Mouse (Mus musculus): ENCODE measurements around the gene Fam83d. TPM values are rescaled to one million over a fixed set of nuclear protein-coding genes. Genes with fewer than 3 reads are reported as not detected.

Gene Fam83d
- total and polyA plus RNA-seq, 3 experiments: 3.4 to 9.6 (median 6.1) TPM

DNA sequence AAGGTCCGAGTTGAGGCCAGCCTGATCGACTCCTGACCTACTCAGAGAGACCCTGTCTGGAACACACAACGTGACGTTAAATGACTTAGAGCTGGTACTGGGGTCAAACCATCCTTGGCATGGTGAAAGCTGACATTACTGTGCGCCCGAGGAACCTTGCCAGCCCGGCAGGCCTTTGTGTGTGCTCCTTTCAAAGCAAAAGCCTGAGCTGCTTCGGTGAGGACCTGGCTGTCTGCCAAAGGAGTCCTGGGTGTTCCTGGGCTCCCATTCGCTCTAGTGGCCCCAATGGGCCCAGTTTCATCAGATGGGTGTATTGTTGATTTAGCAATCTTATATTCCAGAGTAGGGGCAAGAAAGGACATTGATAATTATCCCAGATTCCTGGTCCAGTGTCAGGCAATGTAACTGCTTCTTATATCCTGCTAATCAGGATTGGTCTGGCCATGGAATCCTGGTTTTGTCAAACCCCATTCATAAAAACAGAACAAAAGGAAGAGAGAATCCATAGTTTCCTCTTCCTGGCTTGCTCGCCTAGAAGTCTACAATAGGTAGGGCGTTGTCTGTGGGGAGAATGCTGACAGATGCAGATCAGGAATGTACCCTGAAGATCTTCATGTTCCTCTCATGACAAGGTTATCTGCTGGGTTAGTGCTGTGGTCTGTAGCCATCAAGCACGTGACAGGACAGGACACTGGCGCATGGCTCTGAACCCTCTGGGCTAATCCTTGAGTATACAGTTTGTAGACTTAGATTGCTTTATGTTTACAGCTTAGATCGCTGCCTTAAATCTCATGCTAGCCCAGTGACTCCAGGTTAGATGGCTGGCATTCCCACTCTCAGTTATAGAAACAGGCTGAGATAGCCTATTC, 19.3 kb downstream of the Fam83d start:
- Histone ChIP-seq H3K27me3 (ENCODE audit: insufficient read depth, low read length) (no peaks in the 10 kb centered on the region), H3K36me3 (replicated peaks) (peaks cover 45% of the 10 kb centered on the region)
- no peak for ATAC-seq (ENCODE audit: extremely low read depth, insufficient number of reproducible peaks, low FRiP score, poor library complexity, severe bottlenecking)

GRCm38 (mm10) chr2:158794494-158795004, 26.7 kb downstream of the Fam83d start, which contains the start of gene Dhx35:
Gene Dhx35 (plus strand): TSS chr2:158794807.
- no peaks in the 10 kb centered on the region for H3K9me3 ChIP-seq (replicated peaks)
- H3K4me3 ChIP-seq (ENCODE audit: low read depth, low read length): peak within 1 kb of the TSS; percentile 98
- H3K27me3 ChIP-seq (ENCODE audit: insufficient read depth, low read length): no peaks in the 10 kb centered on the region
- H3K4me1 ChIP-seq (ENCODE audit: insufficient read depth, low read depth, low read length): peaks cover 25% of the 10 kb centered on the region
- peak; percentile 97 for DNase-seq (ENCODE audit: low spot score)
- peak; percentile 98 for ATAC-seq (ENCODE audit: extremely low read depth, insufficient number of reproducible peaks, low FRiP score, poor library complexity, severe bottlenecking)
- TF ChIP-seq TAL1 (conservative IDR thresholded peaks at IDR 0.05; ENCODE audit: low read depth, low read length) (no peak), POLR2AphosphoS5 (IDR thresholded peaks at IDR 0.05; ENCODE audit: insufficient replicate concordance, low read depth, low read length) (no peak), GATA2 (IDR thresholded peaks at IDR 0.05; ENCODE audit: borderline replicate concordance, low read depth, low read length) (no peak), CTCF (IDR thresholded peaks at IDR 0.05; ENCODE audit: low read depth, low read length) (no peak), GATA1 (IDR thresholded peaks at IDR 0.05; ENCODE audit: borderline replicate concordance, low read length) (no peak)
- peaks cover 26% of the 10 kb centered on the region for H3K36me3 ChIP-seq (replicated peaks)

More for the DNA sequence above, 19.3 kb downstream of the Fam83d start:
- no peak for DNase-seq (ENCODE audit: low spot score)
- Histone ChIP-seq H3K4me1 (ENCODE audit: insufficient read depth, low read depth, low read length) (no peaks in the 10 kb centered on the region), H3K9me3 (replicated peaks) (no peaks in the 10 kb centered on the region), H3K4me3 (ENCODE audit: low read depth, low read length) (no peak overlapping the region)
- TF ChIP-seq CTCF (IDR thresholded peaks at IDR 0.05; ENCODE audit: low read depth, low read length): no peak
- no peak for TF ChIP-seq GATA1 (IDR thresholded peaks at IDR 0.05; ENCODE audit: borderline replicate concordance, low read length)

DNA sequence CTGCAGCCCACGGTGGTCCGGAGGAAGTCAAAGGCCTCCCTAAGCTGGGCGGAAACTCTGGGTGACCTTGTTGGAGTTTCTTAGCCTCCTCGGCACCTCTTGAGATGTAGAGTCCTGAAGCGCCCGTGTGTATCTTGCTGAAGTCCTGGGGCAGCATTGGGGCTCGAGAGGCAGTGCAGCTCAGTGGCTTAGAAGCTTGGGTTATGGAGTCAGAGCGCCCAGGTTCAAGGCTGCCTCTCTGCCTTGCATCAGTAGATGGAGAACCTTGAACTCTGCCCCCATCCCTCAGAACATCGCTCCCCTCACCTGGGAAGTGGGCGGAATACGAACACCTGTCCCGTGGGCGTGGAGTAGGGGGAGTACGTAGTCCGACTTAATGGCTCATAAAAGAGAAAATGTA, 27.1 kb downstream of the Fam83d start:
- peaks cover 25% of the 10 kb centered on the region for H3K4me1 ChIP-seq (ENCODE audit: insufficient read depth, low read depth, low read length)
- peaks cover 31% of the 10 kb centered on the region for H3K36me3 ChIP-seq (replicated peaks)
- DNase-seq (ENCODE audit: low spot score): no peak
- H3K27me3 ChIP-seq (ENCODE audit: insufficient read depth, low read length): no peaks in the 10 kb centered on the region
- H3K4me3 ChIP-seq (ENCODE audit: low read depth, low read length): peak overlapping the region; percentile 98
- H3K9me3 ChIP-seq (replicated peaks): no peaks in the 10 kb centered on the region
- no peak for ATAC-seq (ENCODE audit: extremely low read depth, insufficient number of reproducible peaks, low FRiP score, poor library complexity, severe bottlenecking)
- no peak for TF ChIP-seq CTCF (IDR thresholded peaks at IDR 0.05; ENCODE audit: low read depth, low read length)
- no peak for TF ChIP-seq TAL1 (conservative IDR thresholded peaks at IDR 0.05; ENCODE audit: low read depth, low read length)

GRCm38 (mm10) chr2:158795875-158796274, 28.0 kb downstream of the Fam83d start:
- ATAC-seq (ENCODE audit: extremely low read depth, insufficient number of reproducible peaks, low FRiP score, poor library complexity, severe bottlenecking) (no peak), DNase-seq (ENCODE audit: low spot score) (no peak)
- Histone ChIP-seq H3K4me3 (ENCODE audit: low read depth, low read length) (no peak overlapping the region; the same call in 1 of the 2 replicates), H3K4me1 (ENCODE audit: insufficient read depth, low read depth, low read length) (peaks cover 25% of the 10 kb centered on the region), H3K9me3 (replicated peaks) (no peaks in the 10 kb centered on the region), H3K36me3 (replicated peaks) (peaks cover 39% of the 10 kb centered on the region), H3K27me3 (ENCODE audit: insufficient read depth, low read length) (no peaks in the 10 kb centered on the region)
- no peak for TF ChIP-seq POLR2AphosphoS5 (IDR thresholded peaks at IDR 0.05; ENCODE audit: insufficient replicate concordance, low read depth, low read length)
- TF ChIP-seq CTCF (IDR thresholded peaks at IDR 0.05; ENCODE audit: low read depth, low read length): no peak
- TF ChIP-seq TAL1 (conservative IDR thresholded peaks at IDR 0.05; ENCODE audit: low read depth, low read length): no peak
- no peak for TF ChIP-seq GATA2 (IDR thresholded peaks at IDR 0.05; ENCODE audit: borderline replicate concordance, low read depth, low read length)
- no peak for TF ChIP-seq GATA1 (IDR thresholded peaks at IDR 0.05; ENCODE audit: borderline replicate concordance, low read length)

- DNase-seq (ENCODE audit: low spot score): no peak
- no peak overlapping the region for H3K4me3 ChIP-seq (ENCODE audit: low read depth, low read length)
- no peaks in the 10 kb centered on the region for H3K9me3 ChIP-seq (replicated peaks)
- H3K4me1 ChIP-seq (ENCODE audit: insufficient read depth, low read depth, low read length): peaks cover 20% of the 10 kb centered on the region
- no peak for ATAC-seq (ENCODE audit: extremely low read depth, insufficient number of reproducible peaks, low FRiP score, poor library complexity, severe bottlenecking)
- TF ChIP-seq GATA2 (IDR thresholded peaks at IDR 0.05; ENCODE audit: borderline replicate concordance, low read depth, low read length) (no peak), TAL1 (conservative IDR thresholded peaks at IDR 0.05; ENCODE audit: low read depth, low read length) (no peak), GATA1 (IDR thresholded peaks at IDR 0.05; ENCODE audit: borderline replicate concordance, low read length) (no peak), CTCF (IDR thresholded peaks at IDR 0.05; ENCODE audit: low read depth, low read length) (no peak), POLR2AphosphoS5 (IDR thresholded peaks at IDR 0.05; ENCODE audit: insufficient replicate concordance, low read depth, low read length) (no peak)
- H3K36me3 ChIP-seq (replicated peaks): peaks cover 70% of the 10 kb centered on the region
- no peaks in the 10 kb centered on the region for H3K27me3 ChIP-seq (ENCODE audit: insufficient read depth, low read length)
Observed at GRCm38 (mm10) chr2:158799328-158799727, 31.4 kb downstream of the Fam83d start.

- TF ChIP-seq TAL1 (conservative IDR thresholded peaks at IDR 0.05; ENCODE audit: low read depth, low read length) (no peak), CTCF (IDR thresholded peaks at IDR 0.05; ENCODE audit: low read depth, low read length) (no peak), POLR2AphosphoS5 (IDR thresholded peaks at IDR 0.05; ENCODE audit: insufficient replicate concordance, low read depth, low read length) (no peak), GATA2 (IDR thresholded peaks at IDR 0.05; ENCODE audit: borderline replicate concordance, low read depth, low read length) (no peak), GATA1 (IDR thresholded peaks at IDR 0.05; ENCODE audit: borderline replicate concordance, low read length) (no peak)
- H3K27me3 ChIP-seq (ENCODE audit: insufficient read depth, low read length): no peaks in the 10 kb centered on the region
- DNase-seq (ENCODE audit: low spot score) (no peak), ATAC-seq (ENCODE audit: extremely low read depth, insufficient number of reproducible peaks, low FRiP score, poor library complexity, severe bottlenecking) (no peak)
- peaks cover 11% of the 10 kb centered on the region for H3K4me1 ChIP-seq (ENCODE audit: insufficient read depth, low read depth, low read length)
- H3K4me3 ChIP-seq (ENCODE audit: low read depth, low read length): no peak overlapping the region
- peaks cover 83% of the 10 kb centered on the region for H3K36me3 ChIP-seq (replicated peaks)
- H3K9me3 ChIP-seq (replicated peaks): no peaks in the 10 kb centered on the region
Observed at GRCm38 (mm10) chr2:158800788-158801187, 32.9 kb downstream of the Fam83d start.

Measured in G1E (cell line).